Mouse (Mus musculus) layer of hippocampus, postnatal 14 days (tissue): ENCODE measurements around the gene Eral1. TPM values are rescaled to one million over a fixed set of nuclear protein-coding genes. Genes with fewer than 3 reads are reported as not detected.

ENCODE experiments used
- DNase-seq, 2 experiments: peaks; one replicate each; pipeline ENCODE4 v3.0.0; 2021 to 2022; ENCODE audit warnings: low spot score in 2 of 2, mixed read lengths in 1 of 2
- long read RNA-seq, 2 experiments: library from polyadenylated mRNA; stranded (forward); transcript quantifications; one replicate each; pipeline ENCODE4 v2.0.0; 2021
- total RNA-seq, 2 experiments: library from RNA; stranded (reverse); gene quantifications; 2 replicates each; pipeline ENCODE4 v1.2.3; 2021

Eral1 gene
- total RNA-seq, result 10 to 100 TPM; 19.7 to 20.8 TPM
- long read RNA-seq, experiment 1, transcript Eral1-201 (10 exons, 2,014 nt), result major isoform, 15 of 20 reads
- long read RNA-seq, experiment 1, partial matches to known transcripts, result 1 of 20 reads
- long read RNA-seq, experiment 1, other reads (novel, unspliced or antisense), result 4 of 20 reads
- long read RNA-seq, experiment 2, transcript Eral1-201 (10 exons, 2,014 nt), result major isoform, 18 of 27 reads
- long read RNA-seq, experiment 2, partial matches to known transcripts, result 1 of 27 reads
- long read RNA-seq, experiment 2, other reads (novel, unspliced or antisense), result 4 of 27 reads

DNA sequence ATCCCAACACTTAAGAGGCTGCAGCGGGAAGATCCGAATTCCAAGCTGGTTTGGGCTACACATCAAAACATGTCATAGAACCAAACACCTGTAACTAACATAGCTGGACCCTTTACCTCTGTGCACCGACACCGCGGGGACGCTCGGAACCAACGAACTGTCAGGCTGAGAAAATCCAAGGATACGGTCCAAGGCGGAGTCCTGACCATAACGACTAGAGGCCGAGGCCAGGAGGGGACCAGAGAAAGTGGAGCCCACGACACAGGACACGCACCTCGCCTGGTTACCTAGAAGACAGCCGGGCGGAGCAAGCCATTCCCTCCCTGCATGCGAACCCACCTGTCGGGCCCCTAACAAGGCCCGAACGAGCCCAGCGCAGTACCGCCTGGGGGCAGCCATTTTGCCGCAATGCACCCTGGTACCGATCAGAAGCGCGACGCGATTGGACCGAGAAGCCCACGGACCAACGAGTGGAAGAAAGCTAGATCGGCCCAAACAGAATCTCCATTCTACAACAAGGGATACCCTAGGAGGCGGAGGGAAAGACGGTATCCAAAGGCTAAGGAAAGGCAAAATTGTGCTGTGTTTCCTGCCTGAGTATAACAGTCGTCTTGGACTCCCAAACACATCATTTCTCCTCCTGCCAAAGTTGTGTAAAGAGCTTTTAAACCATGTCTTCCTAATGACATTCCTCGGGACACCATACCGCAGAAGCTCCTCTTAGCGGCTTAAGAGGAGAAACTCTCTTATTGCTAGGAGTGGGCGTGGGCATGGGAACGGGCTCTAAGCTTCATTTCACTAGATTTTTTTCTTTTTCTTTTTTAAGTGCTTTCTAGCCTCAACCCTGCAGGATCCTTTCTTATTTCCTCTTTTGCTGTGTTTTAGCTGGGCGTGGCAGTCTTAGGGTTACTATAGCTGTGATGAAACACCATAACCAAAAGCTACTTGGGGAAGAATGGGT, at the start of gene Eral1:
TSS of gene Eral1 (minus strand) at position 423 of the 961 bp plus-strand sequence.
- DNase-seq, result peak; percentile 76 to 87

DNA sequence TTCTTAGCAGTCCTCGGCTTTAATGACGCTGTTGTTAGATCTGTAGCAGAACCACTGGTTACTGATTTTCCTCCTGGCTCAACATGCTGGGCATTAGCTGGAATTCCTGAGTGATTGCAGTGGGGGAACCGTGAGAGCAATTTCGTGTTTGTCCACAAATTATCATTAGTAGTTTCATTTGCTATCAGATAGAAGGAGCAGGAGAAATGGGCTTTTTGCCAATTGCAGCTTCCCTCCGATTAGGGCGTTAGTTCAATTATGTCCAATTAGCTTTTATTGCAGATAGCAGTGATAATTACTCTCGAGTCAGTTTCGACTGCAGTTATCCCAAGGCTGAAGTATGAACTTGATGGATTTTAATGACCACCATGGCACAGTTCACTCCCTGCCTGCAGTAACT, 49.3 kb upstream of the Eral1 start:
- no peak for DNase-seq

DNA sequence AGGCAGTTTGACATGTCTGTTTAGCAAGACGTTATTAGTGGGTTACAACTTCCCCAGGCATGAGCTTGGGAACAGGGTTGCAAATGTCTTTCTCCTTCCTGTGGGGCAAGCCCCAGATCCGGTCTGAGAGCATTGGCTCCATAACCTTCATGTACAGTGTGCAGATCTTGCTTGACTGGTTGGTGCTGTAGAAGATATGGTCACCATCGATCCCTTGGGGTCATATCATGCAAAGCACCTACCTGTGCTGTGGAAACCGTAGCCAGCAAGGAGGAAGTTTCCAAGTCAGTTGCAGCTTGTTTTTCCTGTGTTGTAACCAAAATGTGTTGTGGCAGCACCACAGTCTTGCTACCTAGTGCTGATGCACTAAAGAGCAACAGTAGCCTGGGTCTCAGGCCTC, 46.6 kb upstream of the Eral1 start:
- DNase-seq, result no peak

GRCm38 (mm10) chr11:78125691-78126090, 45.5 kb upstream of the Eral1 start:
- no peak for DNase-seq

DNA sequence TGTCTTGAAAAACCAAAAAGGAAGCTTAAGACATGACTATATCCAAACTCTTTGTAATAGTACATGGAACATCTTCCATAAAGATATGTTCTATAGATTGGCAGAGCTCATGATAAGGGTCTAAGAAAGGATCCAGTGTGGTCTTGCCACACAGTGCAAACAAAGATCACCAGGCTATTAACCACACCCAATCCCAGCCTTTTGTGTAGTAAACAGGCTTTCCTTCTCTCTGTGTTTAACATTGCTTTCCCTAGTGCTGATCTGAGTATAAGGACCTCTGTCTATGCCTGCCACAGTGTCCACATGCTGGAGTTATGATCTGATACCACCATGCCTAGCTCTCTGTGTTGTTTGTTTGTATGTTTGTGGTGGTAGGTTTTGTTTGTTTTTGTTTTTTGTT, 43.6 kb upstream of the Eral1 start:
- DNase-seq, result no peak

- no peak for DNase-seq
Observed at GRCm38 (mm10) chr11:78122815-78123214, 42.6 kb upstream of the Eral1 start.

DNA sequence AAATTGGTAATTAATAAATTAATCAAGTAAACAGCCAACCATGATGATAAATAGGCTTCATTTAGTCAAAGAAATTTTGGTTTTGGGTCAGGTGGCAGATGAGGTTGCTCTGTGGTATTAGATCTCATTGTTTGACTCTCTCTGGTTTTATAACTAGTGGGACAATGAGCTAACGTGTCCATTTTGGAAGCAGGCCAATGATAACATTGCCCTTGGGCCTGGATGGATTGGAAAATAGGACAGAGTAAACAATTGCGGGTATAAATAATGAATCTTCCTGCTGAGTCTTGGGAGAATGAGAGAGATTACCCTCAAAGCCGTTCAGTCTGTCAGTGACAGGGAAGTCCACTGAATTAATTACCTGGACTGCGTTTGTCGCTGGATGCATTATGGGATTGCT, 41.0 kb upstream of the Eral1 start:
- DNase-seq, result no peak

GRCm38 (mm10) chr11:78119898-78120297, 39.7 kb upstream of the Eral1 start:
- no peak for DNase-seq

DNA sequence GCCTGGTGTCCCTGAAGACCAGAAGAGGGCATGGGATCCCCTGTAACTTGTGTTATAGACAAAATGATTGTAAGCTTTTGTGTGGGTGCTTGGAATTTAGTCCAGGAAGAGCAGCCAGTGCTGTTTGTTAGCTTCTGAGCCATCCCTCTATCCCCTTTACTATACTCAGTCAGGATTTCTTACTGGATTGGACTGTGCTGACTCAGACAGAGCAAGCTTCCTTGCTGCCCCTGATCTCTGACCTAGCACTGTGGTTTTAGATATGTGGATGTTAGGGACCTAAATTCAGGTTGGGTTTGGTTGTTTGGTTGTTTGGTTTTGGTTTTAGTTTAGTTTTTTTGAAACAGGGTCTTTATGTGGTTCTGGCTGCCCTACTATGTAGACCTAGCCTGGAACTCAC, 38.3 kb upstream of the Eral1 start:
- no peak for DNase-seq

GRCm38 (mm10) chr11:78116146-78116410, 35.9 kb upstream of the Eral1 start:
- DNase-seq, result no peak

DNA sequence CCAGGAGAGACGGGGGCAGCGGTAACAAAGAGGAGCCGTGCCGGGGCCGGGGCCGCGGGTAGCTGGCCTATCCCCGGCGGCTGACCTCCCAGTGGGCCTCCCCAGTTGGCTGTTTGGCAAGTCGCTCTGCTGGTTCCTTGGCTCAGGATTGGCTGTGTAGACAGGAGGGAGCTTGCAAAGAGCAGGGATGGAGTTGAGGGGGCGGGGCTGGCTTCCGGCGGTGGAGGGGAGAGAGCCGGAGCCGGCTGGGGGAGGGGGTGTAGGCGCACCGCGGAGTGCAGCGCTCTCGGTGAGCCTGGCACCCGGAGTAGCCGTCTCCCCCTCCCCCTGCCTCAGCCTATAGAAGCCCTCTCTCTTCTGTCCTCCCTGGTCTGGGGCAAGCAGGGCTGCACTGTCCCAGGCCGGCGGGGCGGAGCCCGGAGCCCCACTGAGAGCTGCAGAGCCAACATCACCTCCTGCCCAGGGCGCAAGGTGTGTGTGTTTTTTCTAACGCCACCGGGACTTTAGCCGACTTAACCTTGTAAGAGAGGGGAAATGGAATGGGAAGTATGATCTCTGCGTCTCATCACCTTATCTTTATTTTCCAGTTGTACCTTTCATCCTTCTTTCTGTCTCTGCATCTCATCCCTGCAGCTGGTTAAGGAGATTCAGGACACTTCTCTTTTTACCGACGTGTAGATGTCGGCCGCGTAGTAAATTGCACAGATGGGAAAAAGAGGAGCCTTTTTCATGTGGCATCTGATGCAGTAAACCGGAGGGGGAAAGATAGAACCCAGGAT, 35.4 kb upstream of the Eral1 start:
- DNase-seq, result peak; percentile 86 to 95

DNA sequence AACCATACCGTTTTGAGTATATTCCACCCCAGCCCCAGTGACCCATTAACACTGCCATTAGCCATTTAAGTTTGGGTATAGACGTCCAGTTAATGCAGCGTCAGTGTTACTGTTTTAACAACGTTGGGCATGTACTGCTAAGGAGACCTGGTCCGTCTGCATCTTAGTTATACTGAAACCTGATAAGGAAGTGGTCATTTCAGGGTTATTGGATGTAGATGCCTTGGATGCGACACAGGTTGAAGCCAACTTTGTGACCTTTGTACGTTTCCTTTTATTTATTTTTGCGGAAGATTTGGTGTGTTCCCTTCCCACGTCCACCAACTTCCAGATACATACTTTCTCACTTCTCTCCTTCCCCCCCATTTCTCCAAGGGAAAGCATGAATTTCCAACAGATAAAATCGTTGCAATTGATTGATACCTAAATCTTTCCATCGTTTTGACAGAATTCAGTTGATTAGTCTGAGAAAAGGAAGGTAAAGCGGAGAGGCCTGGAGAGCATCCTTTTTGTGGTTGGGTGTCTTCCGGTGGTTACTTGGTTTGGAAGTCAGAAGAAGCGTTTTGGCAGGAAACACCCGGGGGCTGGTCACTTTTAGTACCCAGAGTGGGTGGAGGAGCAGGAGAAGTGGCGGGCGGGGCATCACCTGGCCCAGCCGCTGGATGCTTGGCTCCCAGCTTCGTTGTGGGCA, 34.6 kb upstream of the Eral1 start:
- DNase-seq, result no peak

GRCm38 (mm10) chr11:78113616-78114015, 33.4 kb upstream of the Eral1 start:
- DNase-seq, result peak in 1 of 2 experiments; percentile 44

- DNase-seq, result no peak
Observed at GRCm38 (mm10) chr11:78104501-78104900, 24.3 kb upstream of the Eral1 start.

DNA sequence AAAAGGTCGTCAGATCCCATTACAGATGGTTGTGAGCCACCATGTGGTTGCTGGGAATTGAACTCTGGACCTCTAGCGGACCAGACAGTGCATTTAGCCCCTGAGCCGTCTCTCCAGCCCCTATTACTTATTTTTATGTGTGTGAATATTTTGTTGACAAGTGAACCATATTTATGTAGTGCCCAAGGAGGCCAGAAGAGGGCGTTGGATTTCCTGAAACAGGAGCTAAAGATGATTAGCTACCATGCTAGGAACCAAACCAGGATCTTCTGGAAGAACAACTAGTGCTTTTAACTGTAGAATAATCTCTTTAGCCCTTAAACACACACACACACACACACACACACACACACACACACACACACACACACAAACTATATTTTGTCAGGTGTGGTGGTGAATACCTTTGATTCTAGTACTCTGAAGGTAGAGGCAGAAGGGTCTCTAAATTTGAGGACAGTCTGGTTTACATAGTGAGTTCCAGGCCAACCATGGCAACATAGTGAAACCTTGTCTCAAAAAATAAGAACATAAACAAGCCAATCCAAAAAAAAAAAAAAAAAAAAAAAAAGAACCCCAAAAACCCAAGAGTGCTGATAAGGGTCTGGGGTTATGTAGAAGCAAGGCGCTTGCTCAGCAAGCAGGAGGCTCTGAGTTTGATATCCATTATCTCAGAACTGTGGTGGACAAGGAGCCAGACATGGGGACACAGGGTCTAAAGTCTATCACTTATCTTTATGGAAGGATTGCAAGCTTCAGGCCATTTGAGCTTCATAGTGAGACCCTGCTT, 23.0 kb upstream of the Eral1 start:
- no peak for DNase-seq

DNA sequence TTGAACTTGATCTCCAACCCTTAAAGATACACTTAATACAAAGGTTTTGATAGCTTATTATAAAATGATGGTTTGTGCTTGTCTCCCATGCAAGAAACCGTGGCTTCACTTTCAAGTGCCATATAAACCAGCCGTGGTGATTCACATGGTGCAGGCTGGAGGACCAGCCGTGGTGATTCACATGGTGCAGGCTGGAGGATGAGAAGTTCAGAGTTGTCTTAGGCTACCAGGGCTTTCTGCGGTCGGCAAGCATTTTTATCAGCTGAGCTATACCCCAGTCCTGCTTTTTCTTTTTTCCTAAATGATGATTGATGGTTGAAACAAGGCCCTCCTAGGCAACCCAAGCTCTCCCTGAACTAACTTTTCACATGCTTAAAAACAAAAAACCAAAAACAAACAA, 22.0 kb upstream of the Eral1 start:
- no peak for DNase-seq

DNA sequence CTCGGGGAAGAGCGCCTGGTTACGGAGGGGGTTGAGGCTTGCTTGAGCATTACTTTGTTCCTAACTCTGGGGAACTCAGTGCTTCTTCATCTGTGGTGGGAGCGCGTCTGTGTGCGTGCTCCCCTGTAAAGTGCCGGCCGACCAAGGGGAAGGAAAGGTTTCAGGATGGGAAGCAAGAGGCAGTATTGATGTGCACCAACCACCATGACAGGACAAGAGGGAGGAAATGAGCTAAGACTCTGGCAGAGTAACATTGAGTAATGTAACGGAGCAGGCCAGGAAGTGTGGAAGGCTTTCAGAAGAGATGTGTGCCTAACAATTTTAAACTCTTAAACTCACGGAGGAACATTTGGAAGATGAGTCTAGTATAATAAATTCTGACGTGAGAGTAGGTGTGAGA, 20.6 kb upstream of the Eral1 start:
- no peak for DNase-seq

GRCm38 (mm10) chr11:78097077-78097476, 16.9 kb upstream of the Eral1 start:
- DNase-seq, result no peak

- no peak for DNase-seq
Observed at GRCm38 (mm10) chr11:78095144-78095516, 14.9 kb upstream of the Eral1 start.

GRCm38 (mm10) chr11:78094504-78095143, 14.4 kb upstream of the Eral1 start, which contains the start of gene Fam222b:
TSS of gene Fam222b (plus strand) at chr11:78094660.
- peak; percentile 90 to 95 for DNase-seq
